Mouse (Mus musculus) midbrain, embryonic 11.5 days (tissue): ENCODE data around the gene Sytl1. TPM values are rescaled to one million over a fixed set of nuclear protein-coding genes. Genes with fewer than 3 reads are reported as not detected.
A peak's percentile ranks its signal among the peaks of the same experiment; 100 is the strongest.

Experiments used
- ATAC-seq: fragments of 200-750 bp; cut with Nextera tagmentation; 2 replicates; pipeline ENCODE4 v1.8.0; 2017; ENCODE audit warnings: moderate TSS enrichment, moderate library complexity; ENCODE audit not compliant: low FRiP score
- DNase-seq: peaks from one replicate; pipeline ENCODE4 v3.0.0; 2015; ENCODE audit warnings: low spot score; ENCODE audit errors: missing footprints
- H3K27ac ChIP-seq: fragments of 300-500 bp; sonication (generic); 2 replicates; pipeline ENCODE4 v1.5.1; 2014; ENCODE audit warnings: low read depth, low read length
- H3K27me3 ChIP-seq: fragments of 300-500 bp; sonication (generic); 2 replicates; pipeline ENCODE4 v1.6.1; 2014; ENCODE audit warnings: mild to moderate bottlenecking, low read length, moderate library complexity, mixed read lengths; ENCODE audit not compliant: control insufficient read depth, insufficient read depth
- H3K36me3 ChIP-seq: fragments of 300-500 bp; sonication (generic); 2 replicates; pipeline ENCODE4 v1.6.1; 2014; ENCODE audit warnings: mild to moderate bottlenecking, low read length, moderate library complexity, mixed read lengths; ENCODE audit not compliant: control insufficient read depth, insufficient read depth
- H3K4me1 ChIP-seq: fragments of 300-500 bp; sonication (generic); 2 replicates; pipeline ENCODE4 v1.6.1; 2014; ENCODE audit warnings: low read length; ENCODE audit not compliant: control insufficient read depth, insufficient read depth
- H3K4me2 ChIP-seq: fragments of 300-500 bp; sonication (generic); 2 replicates; pipeline ENCODE4 v1.6.1; 2014; ENCODE audit warnings: mild to moderate bottlenecking, moderate library complexity
- H3K4me3 ChIP-seq: fragments of 300-500 bp; sonication (generic); 2 replicates; pipeline ENCODE4 v1.5.1; 2014; ENCODE audit warnings: low read depth, low read length
- H3K9ac ChIP-seq: fragments of 300-500 bp; sonication (generic); 2 replicates; pipeline ENCODE4 v1.6.1; 2014; ENCODE audit warnings: low read length
- H3K9me3 ChIP-seq: fragments of 300-500 bp; sonication (generic); 2 replicates; pipeline ENCODE4 v1.6.1; 2016; ENCODE audit warnings: low read length; ENCODE audit not compliant: control insufficient read depth
- WGBS: fragments of 180-500 bp; shearing (Covaris S2); extraction: QIAGEN DNeasy Blood & Tissue Kit; methylation state at CpG from one replicate; pipeline ENCODE4 v1.1.7; 2014; 5-methylcytosine and 5-hydroxymethylcytosine counted together
- polyA plus RNA-seq: library from polyadenylated mRNA; unstranded; fragments of >200 nt; fragmentation: Nextera tagmentation; extraction: Ambion mirVana; gene quantifications from 2 replicates; pipeline ENCODE4 v1.2.1, GENCODE M21; 2014

Sytl1 gene
- 0.37 and 0.83 TPM in 2 replicates for polyA plus RNA-seq

GRCm38 (mm10) chr4:133262882-133263281 is at the start of gene Sytl1:
Gene Sytl1 (minus strand): TSS chr4:133263113.
- Histone ChIP-seq H3K27ac (no peak within 1 kb of the TSS), H3K36me3 (peaks cover 30% of the 10 kb centered on the region), H3K4me1 (no peaks in the 10 kb centered on the region), H3K4me3 (no peak within 1 kb of the TSS), H3K4me2 (no peak within 1 kb of the TSS), H3K9me3 (peaks cover 3% of the 10 kb centered on the region; the same call in 1 of the 2 replicates), H3K27me3 (no peaks in the 10 kb centered on the region), H3K9ac (no peak within 1 kb of the TSS)
- 52% methylated on average over 7 of the region's 7 CpGs for WGBS
- DNase-seq, result peak; percentile 68
- no peak for ATAC-seq

- Histone ChIP-seq H3K4me1 (no peaks in the 10 kb centered on the region), H3K9ac (no peak overlapping the region), H3K36me3 (no peaks in the 10 kb centered on the region), H3K4me3 (no peak overlapping the region), H3K9me3 (no peaks in the 10 kb centered on the region), H3K4me2 (no peak overlapping the region), H3K27ac (no peak overlapping the region), H3K27me3 (no peaks in the 10 kb centered on the region)
- ATAC-seq (no peak), DNase-seq (peak; percentile 99)
- whole genome bisulfite sequencing, result 0% methylated on average over 3 of the region's 3 CpGs
Observed at GRCm38 (mm10) chr4:133309948-133310347, 47.0 kb upstream of the Sytl1 start.

GRCm38 (mm10) chr4:133307331-133307730 is 44.4 kb upstream of the Sytl1 start:
- Histone ChIP-seq H3K4me3 (no peak overlapping the region), H3K36me3 (no peaks in the 10 kb centered on the region), H3K9me3 (no peaks in the 10 kb centered on the region), H3K9ac (no peak overlapping the region), H3K27me3 (no peaks in the 10 kb centered on the region), H3K4me2 (no peak overlapping the region), H3K27ac (no peak overlapping the region), H3K4me1 (no peaks in the 10 kb centered on the region)
- ATAC-seq (no peak), DNase-seq (peak; percentile 95)
- 36% methylated on average over 3 of the region's 3 CpGs for WGBS

GRCm38 (mm10) chr4:133305825-133306224 is 42.9 kb upstream of the Sytl1 start:
- Histone ChIP-seq H3K9me3 (no peaks in the 10 kb centered on the region), H3K27me3 (no peaks in the 10 kb centered on the region), H3K36me3 (no peaks in the 10 kb centered on the region), H3K4me3 (no peak overlapping the region), H3K4me2 (no peak overlapping the region), H3K9ac (no peak overlapping the region), H3K27ac (no peak overlapping the region), H3K4me1 (no peaks in the 10 kb centered on the region)
- no peak for DNase-seq
- no peak for ATAC-seq
- WGBS, result 86% methylated on average over 7 of the region's 7 CpGs

- DNase-seq (no peak), ATAC-seq (no peak)
- Histone ChIP-seq H3K36me3 (no peaks in the 10 kb centered on the region), H3K27ac (no peak overlapping the region), H3K4me2 (no peak overlapping the region), H3K9me3 (no peaks in the 10 kb centered on the region), H3K9ac (no peak overlapping the region), H3K4me1 (no peaks in the 10 kb centered on the region), H3K27me3 (no peaks in the 10 kb centered on the region), H3K4me3 (no peak overlapping the region)
- WGBS, result 95% methylated on average over 7 of the region's 7 CpGs
Observed at GRCm38 (mm10) chr4:133304770-133305169, 41.9 kb upstream of the Sytl1 start.

- Histone ChIP-seq H3K36me3 (no peaks in the 10 kb centered on the region), H3K27ac (no peak overlapping the region), H3K9ac (no peak overlapping the region), H3K4me2 (no peak overlapping the region), H3K27me3 (no peaks in the 10 kb centered on the region), H3K9me3 (no peaks in the 10 kb centered on the region), H3K4me1 (peaks cover 7% of the 10 kb centered on the region; the same call in 1 of the 2 replicates), H3K4me3 (no peak overlapping the region)
- WGBS, result 85% methylated on average over 5 of the region's 5 CpGs
- ATAC-seq (no peak), DNase-seq (no peak)
Observed at GRCm38 (mm10) chr4:133302668-133303067, 39.8 kb upstream of the Sytl1 start.

- Histone ChIP-seq H3K27ac (no peak overlapping the region), H3K36me3 (no peaks in the 10 kb centered on the region)
- peak; percentile 31; the same call in 1 of the 2 replicates for ATAC-seq
Observed at GRCm38 (mm10) chr4:133301802-133302201, 38.9 kb upstream of the Sytl1 start.

GRCm38 (mm10) chr4:133300421-133300820 is 37.5 kb upstream of the Sytl1 start:
- ATAC-seq, result no peak
- no peaks in the 10 kb centered on the region for H3K9me3 ChIP-seq
- H3K27me3 ChIP-seq, result no peaks in the 10 kb centered on the region
- no peak overlapping the region for H3K27ac ChIP-seq
- no peaks in the 10 kb centered on the region for H3K36me3 ChIP-seq
- WGBS, result 90% methylated on average over 11 of the region's 11 CpGs
- peaks cover 9% of the 10 kb centered on the region for H3K4me1 ChIP-seq
- H3K9ac ChIP-seq, result no peak overlapping the region
- no peak overlapping the region for H3K4me3 ChIP-seq
- H3K4me2 ChIP-seq, result no peak overlapping the region
- DNase-seq, result no peak

More at GRCm38 (mm10) chr4:133301802-133302201, 38.9 kb upstream of the Sytl1 start:
- H3K9ac ChIP-seq, result no peak overlapping the region
- DNase-seq, result peak; percentile 98
- H3K9me3 ChIP-seq, result no peaks in the 10 kb centered on the region
- no peaks in the 10 kb centered on the region for H3K27me3 ChIP-seq
- peaks cover 9% of the 10 kb centered on the region for H3K4me1 ChIP-seq
- H3K4me2 ChIP-seq, result no peak overlapping the region
- 27% methylated on average over 4 of the region's 4 CpGs for WGBS
- no peak overlapping the region for H3K4me3 ChIP-seq

- no peak overlapping the region for H3K9ac ChIP-seq
- no peaks in the 10 kb centered on the region for H3K36me3 ChIP-seq
- H3K4me2 ChIP-seq, result no peak overlapping the region
- no peak overlapping the region for H3K4me3 ChIP-seq
- no peaks in the 10 kb centered on the region for H3K27me3 ChIP-seq
- ATAC-seq, result no peak
- H3K27ac ChIP-seq, result no peak overlapping the region
- WGBS, result 81% methylated on average over 5 of the region's 5 CpGs
- DNase-seq, result no peak
- H3K4me1 ChIP-seq, result peaks cover 9% of the 10 kb centered on the region
- no peaks in the 10 kb centered on the region for H3K9me3 ChIP-seq
Observed at GRCm38 (mm10) chr4:133299701-133300100, 36.8 kb upstream of the Sytl1 start.
